Mouse (Mus musculus) heart, adult 9 months (tissue): ENCODE measurements around the gene Scin.

Source experiments
- DNase-seq, 2 experiments: peaks; one replicate each; pipeline ENCODE4 v3.0.0; 2022; ENCODE audit warnings: low spot score in 2 of 2

The Scin gene

GRCm38 (mm10) chr12:40027444-40027843 is 106.6 kb downstream of the Scin start:
- DNase-seq, result no peak

DNA sequence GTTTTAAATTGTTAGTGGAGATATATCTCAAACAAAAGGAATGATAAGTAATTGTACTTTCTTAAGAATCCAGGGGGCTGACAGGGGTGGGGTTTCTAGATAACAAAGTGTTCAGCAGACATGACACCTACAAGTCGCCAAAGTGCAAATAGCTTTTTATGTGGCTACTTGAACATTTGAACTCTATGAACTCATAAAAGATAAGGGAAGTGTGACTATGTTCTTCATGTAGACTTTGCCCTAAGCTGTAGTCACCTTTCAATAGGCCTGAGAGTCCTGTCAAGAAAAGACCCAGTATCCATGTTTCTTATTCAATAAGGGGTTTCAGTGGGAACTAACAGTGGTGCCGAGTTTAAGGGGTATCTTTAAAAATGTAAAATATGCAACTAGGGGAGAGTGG is 110.1 kb downstream of the Scin start:
- DNase-seq, result no peak

DNA sequence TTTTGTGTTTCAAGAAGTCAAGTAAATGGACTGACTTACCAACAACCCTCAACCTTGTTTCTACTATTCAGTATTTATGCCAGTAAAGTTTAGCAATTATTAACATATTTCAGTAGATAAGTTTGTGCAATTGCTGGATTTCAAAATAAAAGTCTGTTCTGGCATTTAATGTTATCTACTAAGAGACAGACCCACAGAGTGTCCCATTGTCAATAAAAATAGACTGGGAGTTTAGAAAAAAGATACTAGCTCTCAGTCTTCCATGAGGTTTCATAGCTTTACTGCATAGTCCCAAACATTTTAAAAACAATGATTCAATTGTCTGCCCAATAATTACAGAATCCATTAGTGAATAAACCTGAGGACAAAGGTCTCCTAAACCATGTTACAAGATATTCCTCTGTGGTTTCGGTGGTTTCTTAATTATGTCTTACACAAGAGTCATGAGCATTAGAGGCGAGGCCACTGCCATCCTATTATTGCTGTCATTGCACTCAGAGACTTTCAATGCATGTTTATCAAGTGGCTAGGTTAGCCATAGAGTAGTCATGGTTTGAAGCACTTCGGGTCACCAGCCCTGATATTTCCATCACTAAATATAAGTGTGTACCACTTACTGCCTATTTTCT is 110.9 kb downstream of the Scin start:
- no peak for DNase-seq

DNA sequence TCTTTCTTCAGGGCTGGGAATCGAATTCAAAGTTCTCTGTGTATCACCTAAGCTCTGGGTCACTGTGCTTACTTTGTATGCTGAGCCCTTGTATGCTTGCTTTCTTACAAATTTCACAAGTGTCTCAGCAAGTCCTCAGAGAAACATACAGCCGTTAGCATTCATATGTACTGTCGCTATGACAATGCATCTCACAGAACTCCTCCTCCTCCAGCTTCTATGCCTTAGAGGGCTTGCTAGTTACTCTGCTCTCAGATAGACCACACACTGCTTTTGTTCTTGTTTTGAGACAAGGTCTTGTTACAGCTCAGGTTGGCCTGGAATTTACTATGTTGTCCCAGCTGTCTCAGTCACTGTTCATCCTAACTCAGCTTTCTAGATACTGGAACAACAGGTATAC is 111.7 kb downstream of the Scin start:
- DNase-seq, result no peak

DNA sequence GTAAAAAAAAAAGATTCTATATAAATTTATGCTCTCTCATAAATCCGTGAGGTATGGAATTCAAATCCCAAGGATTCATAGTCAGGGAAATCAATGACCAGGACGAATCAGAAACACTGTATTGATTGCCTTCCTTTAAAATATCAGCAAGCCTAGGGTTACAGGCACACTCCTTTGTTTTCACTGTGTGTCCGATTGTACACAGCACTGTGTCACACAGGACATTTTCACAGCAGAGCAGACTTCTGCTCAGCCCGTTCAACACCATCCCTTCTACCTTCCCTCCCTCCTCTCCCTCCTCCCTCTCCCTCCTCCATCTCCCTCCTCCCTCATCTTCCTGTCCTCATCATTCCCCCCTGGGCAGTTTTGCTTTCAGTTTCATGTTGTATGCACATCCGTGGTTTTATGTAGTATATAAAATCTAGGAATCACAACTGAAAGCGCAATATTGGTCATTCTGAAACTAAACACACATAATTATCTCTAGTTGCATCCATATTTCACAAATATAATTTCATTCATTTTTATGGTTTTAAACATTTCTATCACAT is 116.0 kb downstream of the Scin start:
- no peak for DNase-seq

GRCm38 (mm10) chr12:40016648-40017460 is 117.2 kb downstream of the Scin start:
- peak; percentile 83 to 89 for DNase-seq

DNA sequence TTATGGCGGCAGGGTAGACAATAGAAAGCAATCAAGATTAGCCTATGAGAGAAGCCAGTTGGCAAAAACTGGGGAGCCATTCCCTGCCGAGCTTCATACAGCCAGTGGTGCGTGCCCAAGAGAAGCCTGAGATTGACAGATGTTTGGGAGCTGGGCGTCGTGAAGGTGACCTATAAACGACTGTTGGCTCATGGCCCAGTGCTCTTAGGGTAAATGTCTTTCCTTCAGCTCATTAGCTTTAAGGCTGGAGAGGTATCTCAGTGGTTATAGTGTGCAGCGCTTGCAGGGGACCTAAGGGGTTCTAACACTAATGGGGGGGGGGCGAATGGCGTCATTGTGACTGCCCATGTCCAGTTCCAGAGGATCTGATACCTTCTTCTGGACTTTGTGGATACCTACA is 118.0 kb downstream of the Scin start:
- DNase-seq, result no peak

- DNase-seq, result no peak
These were observed 124.2 kb downstream of the Scin start for GRCm38 (mm10) chr12:40009866-40010265.
